Mouse (Mus musculus) CH12.LX (cell line): ENCODE results near the gene Tmem37. TPM values are rescaled to one million over a fixed set of nuclear protein-coding genes. Genes with fewer than 3 reads are reported as not detected.

ENCODE experiments used
- DNase-seq: peaks from one replicate; pipeline ENCODE4 v3.0.0-alpha.2; 2013; ENCODE audit errors: extremely low read depth
- H3K27ac ChIP-seq: 2 replicates; pipeline ENCODE4 v1.5.1; 2012; ENCODE audit warnings: low read depth, mild to moderate bottlenecking, control low read depth, moderate library complexity; ENCODE audit not compliant: insufficient read depth
- H3K27me3 ChIP-seq: replicated peaks from 2 replicates; pipeline ENCODE3; 2012; ENCODE audit warnings: inconsistent platforms
- H3K36me3 ChIP-seq, 2 experiments: replicated peaks in 1 of 2; 2 replicates each; pipeline versions ENCODE3 to v1.6.1; 2012; ENCODE audit warnings: inconsistent platforms in 1 of 2, low read length in 1 of 2, mild to moderate bottlenecking in 1 of 2, mixed read lengths in 1 of 2, moderate library complexity in 1 of 2; ENCODE audit not compliant: control insufficient read depth in 1 of 2, insufficient read depth in 1 of 2
- H3K4me1 ChIP-seq, 2 experiments: 2 replicates each; pipeline ENCODE4 v1.6.1; 2012; ENCODE audit warnings: inconsistent platforms in 1 of 2, moderate library complexity in 1 of 2; ENCODE audit not compliant: insufficient read depth in 2 of 2, control insufficient read depth in 1 of 2
- H3K4me2 ChIP-seq: 2 replicates; pipeline ENCODE4 v1.6.1; 2012; ENCODE audit warnings: low read depth, mild to moderate bottlenecking, control low read depth; ENCODE audit not compliant: poor library complexity, insufficient read depth, severe bottlenecking
- H3K4me3 ChIP-seq, 3 experiments: fragments of 150-350 bp in 1 of 3; sonication (generic) in 1 of 3; replicated peaks in 1 of 3; 2 replicates each; pipeline versions ENCODE3 to v1.5.1; 2011 to 2012; ENCODE audit warnings: low read depth in 2 of 3, low read length in 2 of 3, mild to moderate bottlenecking in 2 of 3, moderate library complexity in 2 of 3, control low read depth in 1 of 3, improper control_type of control experiment in 1 of 3, inconsistent platforms in 1 of 3, mixed read lengths in 1 of 3; ENCODE audit not compliant: poor library complexity in 1 of 3
- H3K79me2 ChIP-seq: replicated peaks from 2 replicates; pipeline ENCODE4 v1.6.1; 2012; ENCODE audit warnings: mild to moderate bottlenecking, moderate library complexity; ENCODE audit not compliant: control insufficient read depth, poor library complexity, insufficient read depth, severe bottlenecking; ENCODE audit errors: extremely low read depth
- H3K9ac ChIP-seq: 2 replicates; pipeline ENCODE4 v1.6.1; 2012; ENCODE audit warnings: low read depth, mild to moderate bottlenecking, control low read depth, moderate library complexity; ENCODE audit not compliant: insufficient read depth
- H3K9me3 ChIP-seq: replicated peaks from 2 replicates; pipeline ENCODE3; 2012; ENCODE audit warnings: low read length, inconsistent platforms, mixed read lengths
- CHD1 ChIP-seq: IDR thresholded peaks from 2 replicates; pipeline ENCODE4 v1.6.1; 2012; ENCODE audit warnings: low read depth, low read length, improper control_type of control experiment, inconsistent platforms
- CTCF ChIP-seq, 2 experiments: IDR thresholded peaks in 1 of 2; conservative IDR thresholded peaks in 1 of 2; 2 replicates each; pipeline ENCODE4 v1.5.1; 2011 to 2012; ENCODE audit warnings: low read depth in 2 of 2, low read length in 2 of 2, improper control_type of control experiment in 1 of 2, inconsistent platforms in 1 of 2, mild to moderate bottlenecking in 1 of 2, moderate library complexity in 1 of 2
- EP300 ChIP-seq: IDR thresholded peaks from 2 replicates; pipeline ENCODE4 v1.6.1; 2011; ENCODE audit warnings: low read length, improper control_type of control experiment
- ETS1 ChIP-seq: conservative IDR thresholded peaks from 2 replicates; pipeline ENCODE4 v1.6.1; 2012; ENCODE audit warnings: low read depth, mild to moderate bottlenecking, inconsistent platforms, low read length, improper control_type of control experiment, moderate library complexity
- GABPA ChIP-seq: IDR thresholded peaks from 2 replicates; pipeline ENCODE4 v1.6.1; 2012; ENCODE audit warnings: low read depth, low read length, improper control_type of control experiment, inconsistent platforms; ENCODE audit not compliant: insufficient replicate concordance
- HCFC1 ChIP-seq: IDR thresholded peaks from 2 replicates; pipeline ENCODE4 v1.6.1; 2012; ENCODE audit warnings: low read depth, mild to moderate bottlenecking, inconsistent platforms, low read length, improper control_type of control experiment
- JUN ChIP-seq: IDR thresholded peaks from 2 replicates; pipeline ENCODE4 v1.6.1; 2011; ENCODE audit warnings: low read depth, mild to moderate bottlenecking, low read length, improper control_type of control experiment, moderate library complexity; ENCODE audit not compliant: insufficient read depth
- JUND ChIP-seq: conservative IDR thresholded peaks from 2 replicates; pipeline ENCODE4 v1.6.1; 2011; ENCODE audit warnings: low read depth, low read length, improper control_type of control experiment
- KAT2A ChIP-seq: IDR thresholded peaks from 2 replicates; pipeline ENCODE4 v1.6.1; 2012; ENCODE audit warnings: low read length, improper control_type of control experiment, inconsistent platforms; ENCODE audit not compliant: insufficient replicate concordance
- MAFK ChIP-seq: IDR thresholded peaks from 2 replicates; pipeline ENCODE4 v1.6.1; 2011; ENCODE audit warnings: low read length, improper control_type of control experiment; ENCODE audit not compliant: insufficient replicate concordance
- MAX ChIP-seq: IDR thresholded peaks from 2 replicates; pipeline ENCODE4 v1.6.1; 2011; ENCODE audit warnings: low read length, improper control_type of control experiment
- MEF2A ChIP-seq: IDR thresholded peaks from 2 replicates; pipeline ENCODE4 v1.6.1; 2014; ENCODE audit warnings: low read depth, mild to moderate bottlenecking, inconsistent platforms, low read length, improper control_type of control experiment, borderline replicate concordance
- NELFE ChIP-seq: IDR thresholded peaks from 2 replicates; pipeline ENCODE4 v1.6.1; 2011; ENCODE audit warnings: low read depth, low read length, improper control_type of control experiment
- POLR2AphosphoS2 ChIP-seq: IDR thresholded peaks from 2 replicates; pipeline ENCODE4 v1.6.1; 2011; ENCODE audit warnings: low read depth, low read length, improper control_type of control experiment
- RAD21 ChIP-seq: IDR thresholded peaks from 2 replicates; pipeline ENCODE4 v1.6.1; 2011; ENCODE audit warnings: low read depth, mild to moderate bottlenecking, low read length, improper control_type of control experiment, moderate library complexity
- SIN3A ChIP-seq: IDR thresholded peaks from 2 replicates; pipeline ENCODE4 v1.6.1; 2012; ENCODE audit warnings: low read length, improper control_type of control experiment, inconsistent platforms
- SMC3 ChIP-seq: IDR thresholded peaks from 2 replicates; pipeline ENCODE4 v1.6.1; 2011; ENCODE audit warnings: low read depth, low read length, improper control_type of control experiment
- UBTF ChIP-seq: IDR thresholded peaks from 2 replicates; pipeline ENCODE4 v1.6.1; 2012; ENCODE audit warnings: low read depth, mild to moderate bottlenecking, inconsistent platforms, low read length, improper control_type of control experiment, moderate library complexity
- USF2 ChIP-seq: conservative IDR thresholded peaks from 2 replicates; pipeline ENCODE4 v1.6.1; 2011; ENCODE audit warnings: low read depth, low read length, improper control_type of control experiment
- ZKSCAN1 ChIP-seq: IDR thresholded peaks from 2 replicates; pipeline ENCODE4 v1.6.1; 2012; ENCODE audit warnings: low read depth, inconsistent platforms, low read length, improper control_type of control experiment, borderline replicate concordance
- ZMIZ1 ChIP-seq: IDR thresholded peaks from 2 replicates; pipeline ENCODE4 v1.6.1; 2012; ENCODE audit warnings: low read depth, mild to moderate bottlenecking, inconsistent platforms, low read length, improper control_type of control experiment
- ZNF384 ChIP-seq: IDR thresholded peaks from 2 replicates; pipeline ENCODE4 v1.6.1; 2012; ENCODE audit warnings: low read depth, low read length, improper control_type of control experiment, inconsistent platforms
- dilution Hi-C: fragments of 300-500 bp; cut with MboI; formaldehyde crosslinking; loops from 2 replicates; pipeline ENCODE4 v1.14.3; 2020; ENCODE audit warnings: low sequenced_read_pairs; ENCODE audit not compliant: extremely low pct_unique_long_range_greater_than_20kb, extremely low pct_ligation_motif_present
- in situ Hi-C: fragments of 300-500 bp; cut with MboI; formaldehyde crosslinking; loops from 3 replicates; pipeline ENCODE4 v1.14.3; 2019; ENCODE audit warnings: low sequenced_read_pairs, low pct_ligation_motif_present, low pct_unique_long_range_greater_than_20kb, mixed read lengths
- polyA plus RNA-seq: library from polyadenylated mRNA; unstranded; fragments of >175 nt; gene quantifications from 2 replicates; pipeline ENCODE4 v1.2.1, GENCODE M21; 2012; ENCODE audit warnings: low read depth; ENCODE audit not compliant: insufficient read length
- total RNA-seq, 2 experiments: library from RNA; depleted of rRNA; stranded (reverse); fragments of 300-350 nt in 1 of 2; fragments of >200 nt in 1 of 2; gene quantifications; 2 replicates each; pipeline ENCODE4 v1.2.3; 2012 to 2014

The Tmem37 gene
- total and polyA plus RNA-seq, 3 experiments, result not detected

DNA sequence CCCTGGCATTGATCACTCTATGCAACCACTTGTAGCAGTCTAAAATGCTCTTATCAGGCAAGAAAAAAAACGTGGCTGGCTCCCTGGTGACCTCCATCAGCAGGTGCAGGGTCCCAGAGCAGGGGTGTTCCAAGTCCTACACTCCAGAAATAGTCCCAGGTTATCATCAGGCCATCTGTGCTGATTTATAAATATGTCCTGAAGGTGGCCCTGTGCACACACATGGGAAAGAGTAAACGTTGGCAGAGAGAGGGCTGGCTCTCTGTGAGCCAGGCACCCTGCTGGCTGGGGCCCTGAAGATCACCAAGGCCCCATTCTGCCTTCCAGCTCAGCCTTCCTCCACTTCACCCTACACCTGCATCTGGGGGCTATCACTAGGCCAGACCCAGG lies 48.8 kb downstream of the Tmem37 start:
- peaks cover 8 to 14% of the 10 kb centered on the region in 2 experiments; a peak in 3 of 4 replicates for H3K4me1 ChIP-seq
- in situ Hi-C loops, result no loop called here
- no peak overlapping the region for H3K4me2 ChIP-seq
- TF ChIP-seq SMC3 (no peak), ETS1 (no peak), USF2 (no peak), MAX (no peak), ZMIZ1 (no peak), UBTF (no peak), CTCF (conservative IDR thresholded peaks at IDR 0.05 in 1 of 2, IDR thresholded peaks at IDR 0.05 in 1 of 2; ENCODE audit: low read depth in 2 of 2, low read length in 2 of 2) (no peak), POLR2AphosphoS2 (no peak), SIN3A (no peak), ZNF384 (no peak)
- TF ChIP-seq, all 38 proteins: peak for 0
- H3K9me3 ChIP-seq, result no peaks in the 10 kb centered on the region
- H3K36me3 ChIP-seq, result no peaks in the 10 kb centered on the region
- no peak overlapping the region for H3K9ac ChIP-seq
- no peaks in the 10 kb centered on the region for H3K27me3 ChIP-seq
- dilution Hi-C loops, result no loop called here
- no peak overlapping the region for H3K4me3 ChIP-seq
- H3K79me2 ChIP-seq, result no peaks in the 10 kb centered on the region
- no peak overlapping the region for H3K27ac ChIP-seq
- no peak for DNase-seq

DNA sequence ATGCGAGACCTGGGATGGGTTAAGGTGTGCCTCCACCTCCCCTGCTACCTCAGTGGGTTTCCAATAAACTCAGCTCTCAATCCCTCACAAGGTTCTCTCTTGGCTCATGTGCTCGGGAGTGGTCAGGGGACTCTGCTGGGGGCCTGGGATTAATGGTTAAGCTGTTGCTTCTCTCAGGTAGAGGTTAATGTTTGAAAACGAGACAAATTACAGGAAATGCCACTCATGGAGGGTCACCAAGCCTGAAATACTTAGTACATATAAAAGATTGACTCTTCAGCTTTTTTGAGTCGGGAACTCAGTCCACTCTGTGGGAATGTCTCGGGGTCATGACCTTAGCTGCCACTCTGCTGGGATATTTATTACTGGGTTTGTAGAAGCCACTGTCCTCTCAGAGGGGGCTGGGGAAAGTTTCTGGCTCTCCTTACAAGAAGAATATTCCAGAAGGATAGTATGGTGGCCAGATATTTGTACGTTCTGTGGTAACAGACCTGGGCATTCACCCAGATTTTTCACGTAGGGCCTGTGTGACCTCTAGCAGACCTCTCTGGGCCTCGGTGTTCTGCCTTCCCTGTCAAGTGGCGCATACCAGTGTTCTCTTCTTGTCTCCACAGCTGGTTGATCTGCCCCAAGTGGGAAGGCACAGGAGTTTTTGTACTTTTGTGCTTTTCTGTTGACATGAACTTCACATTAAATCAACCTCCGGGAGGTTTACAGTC lies 49.4 kb downstream of the Tmem37 start:
- no peaks in the 10 kb centered on the region for H3K79me2 ChIP-seq
- TF ChIP-seq MEF2A (no peak), JUND (no peak), SIN3A (no peak), MAFK (no peak), JUN (no peak), CHD1 (no peak), ZKSCAN1 (no peak), HCFC1 (no peak), NELFE (no peak), RAD21 (no peak), USF2 (no peak), EP300 (no peak), KAT2A (no peak), GABPA (no peak)
- H3K4me3 ChIP-seq, result no peak overlapping the region
- H3K4me2 ChIP-seq, result no peak overlapping the region
- H3K27me3 ChIP-seq, result no peaks in the 10 kb centered on the region
- no peak overlapping the region for H3K9ac ChIP-seq
- in situ Hi-C loops, result no loop called here
- dilution Hi-C loops, result no loop called here
- H3K9me3 ChIP-seq, result no peaks in the 10 kb centered on the region
- no peak for DNase-seq
- H3K4me1 ChIP-seq, result peaks cover 10 to 20% of the 10 kb centered on the region in 2 experiments; a peak in 3 of 4 replicates
- no peaks in the 10 kb centered on the region for H3K36me3 ChIP-seq
- no peak overlapping the region for H3K27ac ChIP-seq
